Mouse (Mus musculus) cerebellum, adult 8-10 months (tissue): ENCODE results near the gene Trarg1.

Source experiments
- DNase-seq: peaks from one replicate; pipeline ENCODE4 v3.0.0; 2022

Trarg1 gene

GRCm38 (mm10) chr11:76674199-76674598, 5.4 kb upstream of the Trarg1 start:
- no peak for DNase-seq

GRCm38 (mm10) chr11:76674704-76675103, 4.9 kb upstream of the Trarg1 start:
- DNase-seq, result peak; percentile 27

GRCm38 (mm10) chr11:76685604-76686003, 6.0 kb downstream of the Trarg1 start:
- no peak for DNase-seq

GRCm38 (mm10) chr11:76692096-76692495, 12.5 kb downstream of the Trarg1 start:
- no peak for DNase-seq

GRCm38 (mm10) chr11:76695810-76696209, 16.2 kb downstream of the Trarg1 start:
- no peak for DNase-seq

GRCm38 (mm10) chr11:76699626-76700025, 20.0 kb downstream of the Trarg1 start:
- no peak for DNase-seq

GRCm38 (mm10) chr11:76707656-76708055, 28.0 kb downstream of the Trarg1 start:
- DNase-seq, result no peak

GRCm38 (mm10) chr11:76708066-76708465, 28.5 kb downstream of the Trarg1 start:
- DNase-seq, result no peak

GRCm38 (mm10) chr11:76708881-76709280, 29.3 kb downstream of the Trarg1 start:
- no peak for DNase-seq

- no peak for DNase-seq
These were observed 30.2 kb downstream of the Trarg1 start for GRCm38 (mm10) chr11:76709625-76710452.

- no peak for DNase-seq
These were observed 37.4 kb downstream of the Trarg1 start for GRCm38 (mm10) chr11:76717000-76717399.

- DNase-seq, result no peak
These were observed 44.3 kb downstream of the Trarg1 start for GRCm38 (mm10) chr11:76723911-76724310.

- DNase-seq, result no peak
These were observed 48.5 kb downstream of the Trarg1 start for GRCm38 (mm10) chr11:76728093-76728492.

- DNase-seq, result no peak
These were observed 51.0 kb downstream of the Trarg1 start for GRCm38 (mm10) chr11:76730650-76731049.

- no peak for DNase-seq
These were observed 55.0 kb downstream of the Trarg1 start for GRCm38 (mm10) chr11:76734560-76734959.

GRCm38 (mm10) chr11:76735753-76736324, 56.2 kb downstream of the Trarg1 start:
- DNase-seq, result no peak

- DNase-seq, result no peak
These were observed 59.5 kb downstream of the Trarg1 start for GRCm38 (mm10) chr11:76739125-76739524.

GRCm38 (mm10) chr11:76742511-76742910, 62.9 kb downstream of the Trarg1 start:
- DNase-seq, result no peak

GRCm38 (mm10) chr11:76744550-76744949, 64.9 kb downstream of the Trarg1 start:
- peak; percentile 44 for DNase-seq

GRCm38 (mm10) chr11:76745921-76746320, 66.3 kb downstream of the Trarg1 start:
- no peak for DNase-seq
